Mouse (Mus musculus) left cerebral cortex, adult 6 months (tissue): Measurements from ENCODE around the gene Naf1. TPM values are rescaled to one million over a fixed set of nuclear protein-coding genes. Genes with fewer than 3 reads are reported as not detected.

Experiments used
- long read RNA-seq, 2 experiments: library from polyadenylated mRNA; unstranded; transcript quantifications; one replicate each; pipeline ENCODE4 v2.0.0; 2019 to 2020
- polyA plus RNA-seq: library from polyadenylated mRNA; unstranded; fragments of <200 nt; fragmentation: Nextera tagmentation; gene quantifications from 2 replicates; pipeline ENCODE4 v1.2.3, GENCODE M21; 2021

The Naf1 gene
- polyA plus RNA-seq: 3.5 and 11.5 TPM in 2 replicates
- long read RNA-seq, experiment 1, partial matches to known transcripts: 5 of 6 reads
- long read RNA-seq, experiment 1, other reads (novel, unspliced or antisense): 1 of 6 reads
- long read RNA-seq, experiment 2, partial matches to known transcripts: 7 of 7 reads
- long read RNA-seq, experiment 2, other reads (novel, unspliced or antisense): 0 of 7 reads

GRCm38 (mm10) chr8:66860023-66860422 is at the start of gene Naf1:
Gene Naf1, plus strand, starts transcription at chr8:66860217.

Other genes with a start within 250 kb of the Naf1 start
- gene Npy5r, start 172.1 kb upstream of the Naf1 start, polyA plus RNA-seq: 6.3 and 6.6 TPM in 2 replicates
- gene Npy1r, start 163.0 kb upstream of the Naf1 start, polyA plus RNA-seq: 10.1 and 13.8 TPM in 2 replicates